Mouse (Mus musculus): ENCODE measurements at regions not wholly inside any gene's neighbourhood (a gene's known extent, or its start where the extent isn't known, plus 50 kb on each side); places are given as distances from the start of the nearest gene placed in this dataset.
"Not testable (repeated sequence)": the region's sequence is repeated elsewhere in the genome, so short reads cannot be mapped to it uniquely, and the experiment has no call there.

DNA sequence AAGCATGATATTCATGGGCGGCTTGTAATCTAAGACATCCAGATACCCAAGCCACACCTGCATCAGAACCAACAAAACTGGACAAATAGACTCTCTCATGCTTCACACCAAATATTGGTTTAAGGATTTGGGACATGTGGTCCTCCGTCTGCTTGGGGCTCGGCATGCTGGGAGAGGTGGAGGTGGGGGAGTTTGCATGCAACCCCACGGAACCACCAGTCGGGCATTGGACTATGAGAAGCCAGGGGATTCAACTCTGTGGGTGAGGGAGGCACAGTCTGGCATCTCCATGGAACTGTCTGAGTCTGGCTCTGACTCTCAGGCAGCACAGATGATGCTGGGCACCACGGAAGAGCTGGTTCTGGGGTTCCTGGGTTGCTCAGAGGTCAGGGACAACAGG, 430.6 kb downstream of the Adam6a start:
- Histone ChIP-seq H3K36me3 (ENCODE audit: control insufficient read depth, insufficient read depth, low read length) (no peaks in the 10 kb centered on the region), H3K4me3 (ENCODE audit: extremely low read depth, insufficient read depth, insufficient read length) (no peak overlapping the region), H3K27ac (ENCODE audit: insufficient read depth, low read length) (no peak overlapping the region), H3K27me3 (ENCODE audit: control insufficient read depth, insufficient read depth, low read length) (no peaks in the 10 kb centered on the region), H3K4me1 (ENCODE audit: control insufficient read depth, insufficient read depth, insufficient read length) (no peaks in the 10 kb centered on the region)
- WGBS = 79% methylated on average over 6 of the region's 6 CpGs
- DNase-seq (ENCODE audit: low read depth in 1 of 2, low spot score in 2 of 2) = no peak
- TF ChIP-seq POLR2A (IDR thresholded peaks at IDR 0.05; ENCODE audit: low read depth, low read length) (no peak), CTCF (IDR thresholded peaks at IDR 0.05; ENCODE audit: extremely low read depth, insufficient read depth, insufficient read length, insufficient replicate concordance) (no peak)

DNA sequence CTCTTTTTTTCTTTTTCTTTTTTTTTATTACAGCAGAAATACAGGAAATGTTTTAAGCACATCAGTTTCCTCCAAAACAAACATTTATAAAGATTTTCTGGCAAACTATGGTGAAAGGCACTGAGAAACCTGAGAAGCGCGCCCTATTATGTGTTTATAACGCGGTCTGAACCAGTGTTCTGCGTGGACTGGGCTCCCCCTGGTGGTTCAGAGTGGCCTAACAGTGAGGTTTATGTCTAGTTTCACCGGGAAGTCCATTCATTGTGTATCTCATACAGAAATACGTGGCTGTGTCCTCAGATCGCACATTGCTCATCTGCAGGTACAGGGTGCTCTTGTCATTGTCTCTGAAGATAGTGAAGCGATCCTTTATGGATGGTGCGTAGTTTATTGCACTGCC, 437.9 kb downstream of the Adam6a start:
- not testable (repeated sequence) for H3K4me1 ChIP-seq (ENCODE audit: control insufficient read depth, insufficient read depth, insufficient read length); H3K4me3 ChIP-seq (ENCODE audit: extremely low read depth, insufficient read depth, insufficient read length); H3K27ac ChIP-seq (ENCODE audit: insufficient read depth, low read length); H3K36me3 ChIP-seq (ENCODE audit: control insufficient read depth, insufficient read depth, low read length); H3K27me3 ChIP-seq (ENCODE audit: control insufficient read depth, insufficient read depth, low read length)
- 26% methylated on average over 10 of the region's 10 CpGs for WGBS
- peak in 1 of 2 experiments; percentile 80 for DNase-seq (ENCODE audit: low read depth in 1 of 2, low spot score in 2 of 2)
- peak; percentile 43; the same call in 1 of the 2 replicates for TF ChIP-seq CTCF (IDR thresholded peaks at IDR 0.05; ENCODE audit: extremely low read depth, insufficient read depth, insufficient read length, insufficient replicate concordance)

- TF ChIP-seq POLR2A (IDR thresholded peaks at IDR 0.05; ENCODE audit: low read depth, low read length) (no peak), CTCF (IDR thresholded peaks at IDR 0.05; ENCODE audit: extremely low read depth, insufficient read depth, insufficient read length, insufficient replicate concordance) (no peak)
- Histone ChIP-seq H3K4me1 (ENCODE audit: control insufficient read depth, insufficient read depth, insufficient read length) (no peaks in the 10 kb centered on the region), H3K27me3 (ENCODE audit: control insufficient read depth, insufficient read depth, low read length) (no peaks in the 10 kb centered on the region), H3K36me3 (ENCODE audit: control insufficient read depth, insufficient read depth, low read length) (no peaks in the 10 kb centered on the region), H3K27ac (ENCODE audit: insufficient read depth, low read length) (no peak overlapping the region), H3K4me3 (ENCODE audit: extremely low read depth, insufficient read depth, insufficient read length) (no peak overlapping the region)
- 81% methylated on average over 5 of the region's 5 CpGs for WGBS
- DNase-seq (ENCODE audit: low read depth in 1 of 2, low spot score in 2 of 2) = no peak
Observed at GRCm38 (mm10) chr12:113987233-113987990, 443.7 kb downstream of the Adam6a start.

DNA sequence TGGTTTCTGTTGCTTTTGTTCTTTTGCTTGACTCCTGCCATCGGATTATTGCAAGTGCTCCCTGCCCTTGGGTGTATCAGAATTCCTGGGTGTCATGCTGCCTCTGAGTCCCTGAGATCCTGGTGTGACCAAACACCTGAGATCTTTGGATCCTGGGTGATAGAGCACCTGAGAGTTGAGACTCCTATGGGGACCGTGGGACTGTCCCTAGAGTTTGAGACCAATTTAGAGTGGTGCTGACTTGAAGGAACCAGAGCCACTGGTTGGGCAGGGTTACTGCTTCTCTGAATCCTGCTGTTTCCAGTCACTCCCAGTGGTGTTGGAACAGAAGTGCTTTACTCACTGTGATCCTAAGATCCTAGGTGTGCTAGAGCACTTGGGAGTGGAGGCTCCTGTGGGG, 448.7 kb downstream of the Adam6a start:
- no peak overlapping the region for H3K4me3 ChIP-seq (ENCODE audit: extremely low read depth, insufficient read depth, insufficient read length)
- TF ChIP-seq CTCF (IDR thresholded peaks at IDR 0.05; ENCODE audit: extremely low read depth, insufficient read depth, insufficient read length, insufficient replicate concordance) (no peak), POLR2A (IDR thresholded peaks at IDR 0.05; ENCODE audit: low read depth, low read length) (no peak)
- H3K4me1 ChIP-seq (ENCODE audit: control insufficient read depth, insufficient read depth, insufficient read length) = no peaks in the 10 kb centered on the region
- no peaks in the 10 kb centered on the region for H3K27me3 ChIP-seq (ENCODE audit: control insufficient read depth, insufficient read depth, low read length)
- no peak overlapping the region for H3K27ac ChIP-seq (ENCODE audit: insufficient read depth, low read length)
- no peaks in the 10 kb centered on the region for H3K36me3 ChIP-seq (ENCODE audit: control insufficient read depth, insufficient read depth, low read length)
- 72% methylated on average over 2 of the region's 2 CpGs for WGBS
- no peak for DNase-seq (ENCODE audit: low read depth in 1 of 2, low spot score in 2 of 2)

DNA sequence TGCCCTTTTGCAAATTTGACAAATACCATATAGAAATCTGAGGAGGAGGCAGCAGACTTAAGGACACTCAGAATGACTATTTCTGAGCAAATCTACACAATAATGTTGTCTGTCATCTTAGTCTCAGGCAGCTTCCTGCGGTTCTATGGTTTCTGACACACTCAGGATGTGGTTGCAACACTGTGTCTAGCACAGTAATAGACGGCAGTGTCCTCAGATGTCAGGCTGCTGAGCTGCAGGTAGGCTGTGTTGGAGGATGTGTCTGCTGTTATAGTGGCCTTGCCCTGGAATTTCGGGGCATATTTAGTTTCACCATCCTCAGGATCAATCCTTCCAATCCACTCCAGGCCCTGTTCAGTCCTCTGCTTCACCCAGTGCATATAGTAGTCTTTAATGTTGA, 450.6 kb downstream of the Adam6a start:
- DNase-seq (ENCODE audit: low read depth in 1 of 2, low spot score in 2 of 2) = peak; percentile 8 to 54
- not testable (repeated sequence) for H3K4me3 ChIP-seq (ENCODE audit: extremely low read depth, insufficient read depth, insufficient read length); H3K27ac ChIP-seq (ENCODE audit: insufficient read depth, low read length); H3K27me3 ChIP-seq (ENCODE audit: control insufficient read depth, insufficient read depth, low read length); H3K4me1 ChIP-seq (ENCODE audit: control insufficient read depth, insufficient read depth, insufficient read length); H3K36me3 ChIP-seq (ENCODE audit: control insufficient read depth, insufficient read depth, low read length)
- WGBS = 11% methylated on average over 3 of the region's 3 CpGs

GRCm38 (mm10) chr12:114008491-114008890, 464.8 kb downstream of the Adam6a start:
- not testable (repeated sequence) for H3K36me3 ChIP-seq (ENCODE audit: control insufficient read depth, insufficient read depth, low read length); H3K27ac ChIP-seq (ENCODE audit: insufficient read depth, low read length); H3K4me1 ChIP-seq (ENCODE audit: control insufficient read depth, insufficient read depth, insufficient read length); DNase-seq (ENCODE audit: low read depth in 1 of 2, low spot score in 2 of 2); H3K4me3 ChIP-seq (ENCODE audit: extremely low read depth, insufficient read depth, insufficient read length); H3K27me3 ChIP-seq (ENCODE audit: control insufficient read depth, insufficient read depth, low read length)

DNA sequence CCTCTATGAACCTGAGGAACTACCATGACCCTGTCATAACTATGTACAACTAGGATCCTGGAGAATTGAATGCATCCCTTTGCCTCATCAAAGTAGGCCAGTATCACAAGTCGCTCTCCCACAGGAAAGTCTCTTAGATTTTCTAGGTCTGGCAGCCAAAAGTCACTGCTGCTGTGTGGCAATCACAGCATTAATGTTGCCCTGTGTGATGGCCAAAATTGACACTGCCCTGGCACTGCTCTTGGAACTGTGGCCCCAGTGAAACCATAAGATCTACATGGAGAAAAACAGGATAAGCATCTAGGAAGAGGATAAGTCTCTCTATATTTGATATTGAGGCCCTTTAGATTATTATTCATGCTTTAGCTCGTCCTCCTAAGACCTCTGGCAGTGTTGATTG, 465.7 kb downstream of the Adam6a start:
- H3K4me3 ChIP-seq (ENCODE audit: extremely low read depth, insufficient read depth, insufficient read length) = no peak overlapping the region
- TF ChIP-seq CTCF (IDR thresholded peaks at IDR 0.05; ENCODE audit: extremely low read depth, insufficient read depth, insufficient read length, insufficient replicate concordance) (no peak), POLR2A (IDR thresholded peaks at IDR 0.05; ENCODE audit: low read depth, low read length) (no peak)
- H3K4me1 ChIP-seq (ENCODE audit: control insufficient read depth, insufficient read depth, insufficient read length) = no peaks in the 10 kb centered on the region
- DNase-seq (ENCODE audit: low read depth in 1 of 2, low spot score in 2 of 2) = no peak
- no peaks in the 10 kb centered on the region for H3K27me3 ChIP-seq (ENCODE audit: control insufficient read depth, insufficient read depth, low read length)
- no peak overlapping the region for H3K27ac ChIP-seq (ENCODE audit: insufficient read depth, low read length)
- H3K36me3 ChIP-seq (ENCODE audit: control insufficient read depth, insufficient read depth, low read length) = no peaks in the 10 kb centered on the region
- WGBS = 77% methylated on average over 2 of the region's 2 CpGs
